Mouse (Mus musculus) thymus, postnatal 36 days (tissue): Measurements from ENCODE around the gene Alcam.

Source experiments
- DNase-seq, 2 experiments: peaks; one replicate each; pipeline ENCODE4 v3.0.0; 2022; ENCODE audit warnings: mixed read lengths in 2 of 2

The Alcam gene

GRCm38 (mm10) chr16:52453971-52454514, at the start of gene Alcam:
TSS of gene Alcam (minus strand) at chr16:52454074.
- peak; percentile 14 to 20 for DNase-seq

- DNase-seq = no peak
Measured at GRCm38 (mm10) chr16:52498757-52499335, 45.0 kb upstream of the Alcam start.

GRCm38 (mm10) chr16:52490542-52490941, 36.7 kb upstream of the Alcam start:
- no peak for DNase-seq

GRCm38 (mm10) chr16:52474235-52474634, 20.4 kb upstream of the Alcam start:
- DNase-seq = no peak

- no peak for DNase-seq
Measured at GRCm38 (mm10) chr16:52473089-52473488, 19.2 kb upstream of the Alcam start.

GRCm38 (mm10) chr16:52472635-52473034, 18.8 kb upstream of the Alcam start:
- no peak for DNase-seq

- DNase-seq = no peak
Measured at GRCm38 (mm10) chr16:52472059-52472458, 18.2 kb upstream of the Alcam start.

GRCm38 (mm10) chr16:52470881-52471280, 17.0 kb upstream of the Alcam start:
- no peak for DNase-seq

- no peak for DNase-seq
Measured at GRCm38 (mm10) chr16:52470226-52470625, 16.4 kb upstream of the Alcam start.

GRCm38 (mm10) chr16:52468426-52468825, 14.6 kb upstream of the Alcam start:
- no peak for DNase-seq

- no peak for DNase-seq
Measured at GRCm38 (mm10) chr16:52466770-52467169, 12.9 kb upstream of the Alcam start.

- DNase-seq = no peak
Measured at GRCm38 (mm10) chr16:52464597-52464996, 10.7 kb upstream of the Alcam start.

- peak; percentile 91 to 93 for DNase-seq
Measured at GRCm38 (mm10) chr16:52452862-52453715, 785 bp downstream of the Alcam start.

- DNase-seq = peak; percentile 11 to 29
Measured at GRCm38 (mm10) chr16:52452477-52452831, 1.4 kb downstream of the Alcam start.

GRCm38 (mm10) chr16:52451786-52452476, 1.9 kb downstream of the Alcam start:
- peak in 1 of 2 experiments; percentile 21 for DNase-seq

GRCm38 (mm10) chr16:52451101-52451785, 2.6 kb downstream of the Alcam start:
- DNase-seq = peak; percentile 4

GRCm38 (mm10) chr16:52450245-52451100, 3.4 kb downstream of the Alcam start:
- peak; percentile 6 to 10 for DNase-seq

GRCm38 (mm10) chr16:52449889-52450244, 4.0 kb downstream of the Alcam start:
- DNase-seq = no peak

GRCm38 (mm10) chr16:52445984-52446383, 7.9 kb downstream of the Alcam start:
- DNase-seq = no peak

- no peak for DNase-seq
Measured at GRCm38 (mm10) chr16:52443635-52444505, 10.0 kb downstream of the Alcam start.

- no peak for DNase-seq
Measured at GRCm38 (mm10) chr16:52443055-52443454, 10.8 kb downstream of the Alcam start.
